Mouse (Mus musculus) small intestine, adult 10 weeks (tissue): ENCODE measurements around the gene Gm5890. TPM values are rescaled to one million over a fixed set of nuclear protein-coding genes. Genes with fewer than 3 reads are reported as not detected.

ENCODE experiments used
- polyA plus RNA-seq: library from polyadenylated mRNA; stranded (reverse); fragments of 350-450 nt; fragmentation: Illumina TruSeq; extraction: RNeasy Lipid Tissue Mini Kit (QIAGEN cat#74804); gene quantifications from one replicate; pipeline ENCODE4 v1.2.3, GENCODE M21; 2014; ENCODE audit warnings: low replicate concordance

Gene Gm5890
- polyA plus RNA-seq, result not detected

DNA sequence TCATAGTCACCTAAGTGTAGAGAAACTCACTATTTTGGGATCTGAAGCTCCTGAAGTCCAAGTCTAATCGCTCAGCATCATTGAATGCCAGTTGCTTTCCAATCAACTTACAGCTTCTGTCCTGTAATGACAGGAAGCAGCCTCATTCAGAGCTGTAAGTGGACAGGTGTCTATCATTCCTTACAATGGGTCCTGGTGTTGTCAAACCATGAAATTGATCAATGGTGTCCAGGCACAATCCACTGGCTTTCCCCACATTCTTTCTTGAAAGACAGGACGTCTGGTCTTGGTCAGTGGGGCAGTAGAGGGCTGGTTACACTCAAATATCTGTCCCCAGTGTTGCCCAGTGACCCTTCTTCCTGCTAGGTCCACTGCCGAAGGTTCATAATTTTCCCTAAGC lies at the start of gene Gm5890:
Gene Gm5890, minus strand, starts transcription at position 101 of the 400 bp plus-strand sequence.

DNA sequence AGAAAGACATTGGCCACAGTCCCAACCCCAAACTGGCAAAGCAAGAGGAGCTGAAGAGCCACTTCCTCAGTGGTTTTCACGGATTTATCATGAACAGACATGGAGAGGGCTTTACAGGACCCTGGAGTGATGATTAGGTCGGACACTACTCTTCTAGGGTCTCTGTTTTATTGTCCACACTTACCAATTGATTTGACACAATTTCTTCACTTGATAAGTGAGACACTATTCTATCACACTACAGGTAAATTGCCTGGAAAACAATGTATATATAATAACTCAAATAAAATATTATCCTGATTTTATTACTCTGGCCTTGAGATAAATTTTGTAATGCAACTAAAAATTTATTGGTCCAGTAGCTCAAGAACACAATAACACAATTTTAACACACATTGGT lies 28.9 kb downstream of the Gm5890 start, which contains the start of gene Gm4498:
Gene Gm4498, minus strand, starts transcription at position 101 of the 400 bp plus-strand sequence.

Other genes with a start within 250 kb of the Gm5890 start
- 0.67 TPM for gene Vmn1r91, start 163.2 kb downstream of the Gm5890 start, polyA plus RNA-seq
- gene Gm16442, start 140.3 kb downstream of the Gm5890 start, polyA plus RNA-seq, result not detected
- gene Vmn1r93, start 123.7 kb downstream of the Gm5890 start, polyA plus RNA-seq, result not detected
- not detected for gene Vmn1r94, start 94.5 kb downstream of the Gm5890 start, polyA plus RNA-seq
- not detected for gene Vmn1r95, start 69.1 kb downstream of the Gm5890 start, polyA plus RNA-seq
- gene Gm6164, start 57.2 kb downstream of the Gm5890 start, polyA plus RNA-seq, result not detected
- not detected for gene Gm4498, start 29.0 kb downstream of the Gm5890 start, polyA plus RNA-seq
- not detected for gene Gm4133, start 71.2 kb upstream of the Gm5890 start, polyA plus RNA-seq
- not detected for gene Gm5728, start 112.6 kb upstream of the Gm5890 start, polyA plus RNA-seq
- gene Vmn1r100, start 155.1 kb upstream of the Gm5890 start, polyA plus RNA-seq, result not detected
- gene Vmn1r101, start 179.8 kb upstream of the Gm5890 start, polyA plus RNA-seq, result not detected
- gene Gm10670, start 212.1 kb upstream of the Gm5890 start, polyA plus RNA-seq, result not detected
- gene Vmn1r103, start 247.7 kb upstream of the Gm5890 start, polyA plus RNA-seq, result not detected